Mouse (Mus musculus) small intestine, adult 2 months (tissue): Measurements from ENCODE around the gene Edn3. TPM values are rescaled to one million over a fixed set of nuclear protein-coding genes. Genes with fewer than 3 reads are reported as not detected.

Experiments used
- H3K27ac ChIP-seq: fragments of 200-500 bp; 2 replicates; pipeline ENCODE4 v1.5.1; 2012; ENCODE audit warnings: low read depth, low read length, control low read depth, inconsistent platforms; ENCODE audit not compliant: insufficient read depth
- H3K27me3 ChIP-seq: fragments of 200-500 bp; 2 replicates; pipeline ENCODE4 v1.6.1; 2012; ENCODE audit warnings: mild to moderate bottlenecking, moderate library complexity, low read length, inconsistent platforms; ENCODE audit not compliant: control insufficient read depth, insufficient read depth
- H3K36me3 ChIP-seq: fragments of 200-500 bp; 2 replicates; pipeline ENCODE4 v1.6.1; 2012; ENCODE audit warnings: mild to moderate bottlenecking, low read length, control low read depth, inconsistent platforms; ENCODE audit not compliant: control insufficient read depth, insufficient read depth
- H3K4me1 ChIP-seq: fragments of 200-500 bp; 2 replicates; pipeline ENCODE4 v1.6.1; 2012; ENCODE audit warnings: low read length, inconsistent platforms, mixed read lengths; ENCODE audit not compliant: control insufficient read depth, insufficient read depth, insufficient read length
- H3K4me3 ChIP-seq: fragments of 200-500 bp; 2 replicates; pipeline ENCODE4 v1.5.1; 2012; ENCODE audit warnings: low read depth, mild to moderate bottlenecking, control low read depth, inconsistent platforms, low read length, moderate library complexity
- CTCF ChIP-seq: fragments of 200-500 bp; IDR thresholded peaks from 2 replicates; pipeline ENCODE4 v1.5.1; 2012; ENCODE audit warnings: low read depth, mild to moderate bottlenecking, control low read depth, inconsistent platforms, low read length, moderate library complexity, mixed read lengths; ENCODE audit not compliant: insufficient replicate concordance, insufficient read length; ENCODE audit errors: extremely low read depth
- POLR2A ChIP-seq: fragments of 200-500 bp; IDR thresholded peaks from 2 replicates; pipeline ENCODE4 v1.6.1; 2012; ENCODE audit warnings: low read depth, mild to moderate bottlenecking, control low read depth, inconsistent platforms, low read length, moderate library complexity
- WGBS: fragments of 180-500 bp; shearing (Covaris S2); methylation state at CpG from one replicate; pipeline ENCODE4 v1.1.7; 2018; 5-methylcytosine and 5-hydroxymethylcytosine counted together
- polyA plus RNA-seq: library from polyadenylated mRNA; depleted of rRNA; stranded (reverse); fragments of >200 nt; gene quantifications from 2 replicates; pipeline ENCODE4 v1.2.3, GENCODE M21; 2012; rRNA removed

The Edn3 gene
- 7.5 and 18.6 TPM in 2 replicates for polyA plus RNA-seq

GRCm38 (mm10) chr2:174760479-174761121 is at the start of gene Edn3:
Gene Edn3, plus strand, starts transcription at chr2:174760619.
- peak within 1 kb of the TSS; percentile 75 for H3K27ac ChIP-seq
- WGBS = 1% methylated on average over 48 of the region's 48 CpGs

GRCm38 (mm10) chr2:174712043-174712442 is 48.4 kb upstream of the Edn3 start:
- Histone ChIP-seq H3K4me1 (no peaks in the 10 kb centered on the region), H3K27ac (no peak overlapping the region), H3K36me3 (no peaks in the 10 kb centered on the region), H3K27me3 (no peaks in the 10 kb centered on the region), H3K4me3 (no peak overlapping the region)
- TF ChIP-seq CTCF = no peak
- no peak for TF ChIP-seq POLR2A
- WGBS = 100% methylated on average over 1 of the region's 1 CpGs

More at GRCm38 (mm10) chr2:174760479-174761121, at the start of gene Edn3:
- no peaks in the 10 kb centered on the region for H3K36me3 ChIP-seq
- peak within 1 kb of the TSS; percentile 78 for H3K4me3 ChIP-seq
- peaks cover 32% of the 10 kb centered on the region; the same call in 1 of the 2 replicates for H3K4me1 ChIP-seq
- H3K27me3 ChIP-seq = no peaks in the 10 kb centered on the region
- TF ChIP-seq CTCF (no peak), POLR2A (no peak; the same call in 1 of the 2 replicates)

- Histone ChIP-seq H3K27ac (no peak overlapping the region), H3K4me1 (no peaks in the 10 kb centered on the region), H3K27me3 (no peaks in the 10 kb centered on the region), H3K4me3 (no peak overlapping the region), H3K36me3 (no peaks in the 10 kb centered on the region)
- TF ChIP-seq POLR2A (no peak), CTCF (no peak)
These were observed 44.5 kb upstream of the Edn3 start for GRCm38 (mm10) chr2:174715938-174716337.

GRCm38 (mm10) chr2:174717857-174718256 is 42.6 kb upstream of the Edn3 start:
- Histone ChIP-seq H3K4me3 (no peak overlapping the region), H3K36me3 (no peaks in the 10 kb centered on the region), H3K27me3 (no peaks in the 10 kb centered on the region), H3K27ac (no peak overlapping the region), H3K4me1 (no peaks in the 10 kb centered on the region)
- 57% methylated on average over 4 of the region's 4 CpGs for WGBS
- TF ChIP-seq POLR2A (no peak), CTCF (no peak)

GRCm38 (mm10) chr2:174727114-174727823 is 33.1 kb upstream of the Edn3 start:
- 92% methylated on average over 10 of the region's 10 CpGs for WGBS
- no peaks in the 10 kb centered on the region for H3K36me3 ChIP-seq

GRCm38 (mm10) chr2:174731939-174732338 is 28.5 kb upstream of the Edn3 start:
- H3K27ac ChIP-seq = no peak overlapping the region
- H3K4me3 ChIP-seq = no peak overlapping the region
- 24% methylated on average over 5 of the region's 5 CpGs for WGBS
- no peaks in the 10 kb centered on the region for H3K27me3 ChIP-seq
- peaks cover 4% of the 10 kb centered on the region; the same call in 1 of the 2 replicates for H3K4me1 ChIP-seq
- TF ChIP-seq POLR2A (no peak), CTCF (no peak)
- H3K36me3 ChIP-seq = no peaks in the 10 kb centered on the region

More at GRCm38 (mm10) chr2:174727114-174727823, 33.1 kb upstream of the Edn3 start:
- H3K27me3 ChIP-seq = no peaks in the 10 kb centered on the region
- no peak overlapping the region for H3K4me3 ChIP-seq
- no peak overlapping the region for H3K27ac ChIP-seq
- peaks cover 3% of the 10 kb centered on the region; the same call in 1 of the 2 replicates for H3K4me1 ChIP-seq
- no peak for TF ChIP-seq POLR2A
- TF ChIP-seq CTCF = no peak

- Histone ChIP-seq H3K4me1 (peaks cover 4% of the 10 kb centered on the region; the same call in 1 of the 2 replicates), H3K27me3 (no peaks in the 10 kb centered on the region), H3K36me3 (no peaks in the 10 kb centered on the region), H3K27ac (no peak overlapping the region), H3K4me3 (no peak overlapping the region)
- no peak for TF ChIP-seq POLR2A
- TF ChIP-seq CTCF = no peak
- 100% methylated on average over 1 of the region's 1 CpGs for WGBS
These were observed 25.1 kb upstream of the Edn3 start for GRCm38 (mm10) chr2:174735270-174735669.
